Mouse (Mus musculus): ENCODE data around the gene Rhoj.

DNA sequence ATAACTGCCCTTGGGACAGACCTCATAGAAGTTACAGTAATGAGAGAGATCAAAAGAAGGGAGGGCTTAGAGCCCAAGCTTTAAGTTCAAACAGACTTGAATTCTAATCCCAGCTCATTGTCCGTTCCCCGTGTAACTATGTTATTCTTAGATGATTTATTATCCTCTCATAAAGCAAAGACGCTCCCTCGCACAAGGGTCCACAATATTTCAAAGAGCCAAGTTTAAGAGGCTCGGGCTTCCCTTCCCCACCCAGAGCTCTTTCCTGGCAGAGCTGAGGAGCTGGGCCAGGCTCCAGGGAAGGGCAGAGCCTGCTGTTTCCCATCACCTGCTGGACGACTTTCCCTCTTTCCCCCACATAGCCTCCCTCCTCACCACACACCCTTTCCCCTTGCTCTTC lies 44.3 kb downstream of the Rhoj start:
- no peak for TF ChIP-seq CTCF (IDR thresholded peaks at IDR 0.05; ENCODE audit: extremely low read depth, insufficient read length, insufficient replicate concordance, low read depth, low read length)
- TF ChIP-seq POLR2A (IDR thresholded peaks at IDR 0.05; ENCODE audit: low read depth, low read length), result no peak
